Mouse (Mus musculus) urinary bladder, postnatal 0 days (tissue): Measurements from ENCODE around the gene Arsj. TPM values are rescaled to one million over a fixed set of nuclear protein-coding genes. Genes with fewer than 3 reads are reported as not detected.

Experiments
- polyA plus RNA-seq: library from polyadenylated mRNA; unstranded; fragments of >200 nt; fragmentation: Nextera tagmentation; extraction: Ambion mirVana; gene quantifications from 2 replicates; pipeline ENCODE4 v1.2.1, GENCODE M21; 2015

Arsj gene
- 5.4 and 5.6 TPM in 2 replicates for polyA plus RNA-seq

GRCm38 (mm10) chr3:126363568-126364505 lies at the start of gene Arsj:
Gene Arsj (plus strand): TSS chr3:126363684.

Other genes starting within 250 kb of the Arsj start
- gene Camk2d, start 232.6 kb downstream of the Arsj start, polyA plus RNA-seq = 82.8 and 98.0 TPM in 2 replicates